Mouse (Mus musculus): ENCODE measurements at regions not wholly inside any gene's neighbourhood (a gene's known extent, or its start where the extent isn't known, plus 50 kb on each side); places are given as distances from the start of the nearest gene placed in this dataset.

- ATAC-seq (ENCODE audit: insufficient number of reproducible peaks, insufficient read depth, low FRiP score, low TSS enrichment, low read depth) = no peak
- H3K9ac ChIP-seq (replicated peaks) = no peak overlapping the region
- no peaks in the 10 kb centered on the region for H3K9me3 ChIP-seq
- H3K27ac ChIP-seq = no peak overlapping the region
- H3K27me3 ChIP-seq = no peaks in the 10 kb centered on the region
- H3K4me1 ChIP-seq (replicated peaks) = no peaks in the 10 kb centered on the region
- no peak overlapping the region for H3K4me3 ChIP-seq (replicated peaks)
- no peaks in the 10 kb centered on the region for H3K36me3 ChIP-seq
- 80% methylated on average over 1 of the region's 1 CpGs for WGBS
- H3K4me2 ChIP-seq = no peak overlapping the region
Observed at GRCm38 (mm10) chr3:80284656-80285055, 400.3 kb downstream of the Fam198b start.

GRCm38 (mm10) chr3:80285246-80285645, 400.9 kb downstream of the Fam198b start:
- Histone ChIP-seq H3K27ac (no peak overlapping the region), H3K4me2 (no peak overlapping the region), H3K36me3 (no peaks in the 10 kb centered on the region), H3K27me3 (no peaks in the 10 kb centered on the region), H3K4me3 (replicated peaks) (no peak overlapping the region), H3K9me3 (no peaks in the 10 kb centered on the region), H3K4me1 (replicated peaks) (no peaks in the 10 kb centered on the region), H3K9ac (replicated peaks) (no peak overlapping the region)
- 86% methylated on average over 3 of the region's 3 CpGs for WGBS
- no peak for ATAC-seq (ENCODE audit: insufficient number of reproducible peaks, insufficient read depth, low FRiP score, low TSS enrichment, low read depth)

GRCm38 (mm10) chr3:80293485-80293884, 409.2 kb downstream of the Fam198b start:
- Histone ChIP-seq H3K36me3 (no peaks in the 10 kb centered on the region), H3K27ac (no peak overlapping the region), H3K27me3 (no peaks in the 10 kb centered on the region), H3K9me3 (no peaks in the 10 kb centered on the region), H3K4me1 (replicated peaks) (no peaks in the 10 kb centered on the region), H3K9ac (replicated peaks) (no peak overlapping the region), H3K4me3 (replicated peaks) (no peak overlapping the region), H3K4me2 (no peak overlapping the region)
- WGBS = 81% methylated on average over 4 of the region's 4 CpGs
- no peak for ATAC-seq (ENCODE audit: insufficient number of reproducible peaks, insufficient read depth, low FRiP score, low TSS enrichment, low read depth)

- ATAC-seq (ENCODE audit: insufficient number of reproducible peaks, insufficient read depth, low FRiP score, low TSS enrichment, low read depth) = no peak
- Histone ChIP-seq H3K9me3 (no peaks in the 10 kb centered on the region), H3K36me3 (no peaks in the 10 kb centered on the region), H3K4me3 (replicated peaks) (no peak overlapping the region), H3K4me1 (replicated peaks) (no peaks in the 10 kb centered on the region), H3K27me3 (no peaks in the 10 kb centered on the region), H3K9ac (replicated peaks) (no peak overlapping the region), H3K4me2 (no peak overlapping the region), H3K27ac (no peak overlapping the region)
- 71% methylated on average over 4 of the region's 4 CpGs for WGBS
Observed at GRCm38 (mm10) chr3:80307632-80308031, 423.3 kb downstream of the Fam198b start.

GRCm38 (mm10) chr3:80309931-80310330, 425.6 kb downstream of the Fam198b start:
- Histone ChIP-seq H3K36me3 (no peaks in the 10 kb centered on the region), H3K4me3 (replicated peaks) (no peak overlapping the region), H3K4me1 (replicated peaks) (no peaks in the 10 kb centered on the region), H3K27me3 (no peaks in the 10 kb centered on the region), H3K27ac (no peak overlapping the region), H3K9ac (replicated peaks) (no peak overlapping the region), H3K9me3 (no peaks in the 10 kb centered on the region), H3K4me2 (no peak overlapping the region)
- no peak for ATAC-seq (ENCODE audit: insufficient number of reproducible peaks, insufficient read depth, low FRiP score, low TSS enrichment, low read depth)
- WGBS = 79% methylated on average over 4 of the region's 4 CpGs

- no peak overlapping the region for H3K4me2 ChIP-seq
- no peak overlapping the region for H3K9ac ChIP-seq (replicated peaks)
- ATAC-seq (ENCODE audit: insufficient number of reproducible peaks, insufficient read depth, low FRiP score, low TSS enrichment, low read depth) = no peak
- no peaks in the 10 kb centered on the region for H3K4me1 ChIP-seq (replicated peaks)
- H3K27ac ChIP-seq = no peak overlapping the region
- H3K27me3 ChIP-seq = no peaks in the 10 kb centered on the region
- H3K9me3 ChIP-seq = no peaks in the 10 kb centered on the region
- no peaks in the 10 kb centered on the region for H3K36me3 ChIP-seq
- no peak overlapping the region for H3K4me3 ChIP-seq (replicated peaks)
- 84% methylated on average over 2 of the region's 2 CpGs for WGBS
Observed at GRCm38 (mm10) chr3:80311689-80312088, 427.4 kb downstream of the Fam198b start.

GRCm38 (mm10) chr3:80322291-80322690, 438.0 kb downstream of the Fam198b start:
- WGBS = 80% methylated on average over 3 of the region's 3 CpGs
- Histone ChIP-seq H3K27ac (no peak overlapping the region), H3K4me3 (replicated peaks) (no peak overlapping the region), H3K4me1 (replicated peaks) (no peaks in the 10 kb centered on the region), H3K27me3 (no peaks in the 10 kb centered on the region), H3K9ac (replicated peaks) (no peak overlapping the region), H3K9me3 (no peaks in the 10 kb centered on the region), H3K36me3 (no peaks in the 10 kb centered on the region), H3K4me2 (no peak overlapping the region)
- no peak for ATAC-seq (ENCODE audit: insufficient number of reproducible peaks, insufficient read depth, low FRiP score, low TSS enrichment, low read depth)

- no peaks in the 10 kb centered on the region for H3K27me3 ChIP-seq
- no peak for ATAC-seq (ENCODE audit: insufficient number of reproducible peaks, insufficient read depth, low FRiP score, low TSS enrichment, low read depth)
- H3K9ac ChIP-seq (replicated peaks) = no peak overlapping the region
- no peaks in the 10 kb centered on the region for H3K4me1 ChIP-seq (replicated peaks)
- no peaks in the 10 kb centered on the region for H3K9me3 ChIP-seq
- no peak overlapping the region for H3K27ac ChIP-seq
- no peak overlapping the region for H3K4me3 ChIP-seq (replicated peaks)
- H3K4me2 ChIP-seq = no peak overlapping the region
- H3K36me3 ChIP-seq = no peaks in the 10 kb centered on the region
- WGBS = 85% methylated on average over 2 of the region's 2 CpGs
Observed at GRCm38 (mm10) chr3:80324726-80325125, 440.4 kb downstream of the Fam198b start.

- Histone ChIP-seq H3K4me3 (replicated peaks) (no peak overlapping the region), H3K9me3 (no peaks in the 10 kb centered on the region), H3K4me2 (no peak overlapping the region), H3K36me3 (no peaks in the 10 kb centered on the region), H3K27me3 (no peaks in the 10 kb centered on the region), H3K4me1 (replicated peaks) (no peaks in the 10 kb centered on the region), H3K9ac (replicated peaks) (no peak overlapping the region), H3K27ac (no peak overlapping the region)
- no peak for ATAC-seq (ENCODE audit: insufficient number of reproducible peaks, insufficient read depth, low FRiP score, low TSS enrichment, low read depth)
- 72% methylated on average over 3 of the region's 3 CpGs for WGBS
Observed at GRCm38 (mm10) chr3:80331776-80332175, 447.4 kb downstream of the Fam198b start.

- H3K9me3 ChIP-seq = no peaks in the 10 kb centered on the region
- no peak overlapping the region for H3K4me2 ChIP-seq
- no peak overlapping the region for H3K4me3 ChIP-seq (replicated peaks)
- H3K9ac ChIP-seq (replicated peaks) = no peak overlapping the region
- 78% methylated on average over 4 of the region's 4 CpGs for WGBS
- H3K27me3 ChIP-seq = no peaks in the 10 kb centered on the region
- no peak overlapping the region for H3K27ac ChIP-seq
- no peaks in the 10 kb centered on the region for H3K4me1 ChIP-seq (replicated peaks)
- H3K36me3 ChIP-seq = no peaks in the 10 kb centered on the region
- no peak for ATAC-seq (ENCODE audit: insufficient number of reproducible peaks, insufficient read depth, low FRiP score, low TSS enrichment, low read depth)
Observed at GRCm38 (mm10) chr3:80334446-80334893, 450.1 kb downstream of the Fam198b start.

- Histone ChIP-seq H3K27me3 (no peaks in the 10 kb centered on the region), H3K4me1 (replicated peaks) (no peaks in the 10 kb centered on the region), H3K36me3 (no peaks in the 10 kb centered on the region), H3K4me2 (no peak overlapping the region), H3K4me3 (replicated peaks) (no peak overlapping the region), H3K27ac (no peak overlapping the region), H3K9ac (replicated peaks) (no peak overlapping the region), H3K9me3 (no peaks in the 10 kb centered on the region)
- WGBS = 91% methylated on average over 8 of the region's 8 CpGs
- ATAC-seq (ENCODE audit: insufficient number of reproducible peaks, insufficient read depth, low FRiP score, low TSS enrichment, low read depth) = no peak
Observed at GRCm38 (mm10) chr3:80336123-80336674, 451.9 kb downstream of the Fam198b start.

GRCm38 (mm10) chr3:80367972-80368371, 434.7 kb downstream of the Gria2 start:
- no peaks in the 10 kb centered on the region for H3K4me1 ChIP-seq (replicated peaks)
- H3K36me3 ChIP-seq = no peaks in the 10 kb centered on the region
- no peak overlapping the region for H3K27ac ChIP-seq
- H3K9ac ChIP-seq (replicated peaks) = no peak overlapping the region
- no peak overlapping the region for H3K4me3 ChIP-seq (replicated peaks)
- no peaks in the 10 kb centered on the region for H3K9me3 ChIP-seq
- no peaks in the 10 kb centered on the region for H3K27me3 ChIP-seq
- no peak for ATAC-seq (ENCODE audit: insufficient number of reproducible peaks, insufficient read depth, low FRiP score, low TSS enrichment, low read depth)
- no peak overlapping the region for H3K4me2 ChIP-seq
